Mouse (Mus musculus) spleen, postnatal 0 days (tissue): ENCODE measurements around the gene Cyp2d22. TPM values are rescaled to one million over a fixed set of nuclear protein-coding genes. Genes with fewer than 3 reads are reported as not detected.

ENCODE experiments used
- polyA plus RNA-seq: library from polyadenylated mRNA; unstranded; fragments of >200 nt; fragmentation: Nextera tagmentation; extraction: Ambion mirVana; gene quantifications from 2 replicates; pipeline ENCODE4 v1.2.1, GENCODE M21; 2015

Cyp2d22 gene
- polyA plus RNA-seq = 2.9 and 5.0 TPM in 2 replicates

GRCm38 (mm10) chr15:82379871-82380713, at the start of gene Cyp2d22:
Cyp2d22 (minus strand) TSS chr15:82380260.

GRCm38 (mm10) chr15:82406981-82407380, 26.9 kb upstream of the Cyp2d22 start, which contains the start of gene Cyp2d10:
Cyp2d10 (minus strand) TSS chr15:82407195.

GRCm38 (mm10) chr15:82393922-82394321, 13.9 kb upstream of the Cyp2d22 start, which contains the start of gene Cyp2d11:
Cyp2d11 (minus strand) TSS chr15:82394022.

GRCm38 (mm10) chr15:82354126-82354945, 25.7 kb downstream of the Cyp2d22 start, which contains the start of gene Ndufa6:
Ndufa6 (minus strand) TSS chr15:82354322.

GRCm38 (mm10) chr15:82338593-82339112, 41.4 kb downstream of the Cyp2d22 start, which contains the start of the genes Naga, Pheta2 and Smdt1:
Naga (minus strand) TSS chr15:82338925.
Pheta2 (plus strand) TSS chr15:82338942.
Smdt1 (plus strand) TSS chr15:82338959.

Other genes starting within 250 kb of the Cyp2d22 start
- 40.3 and 43.2 TPM in 2 replicates for gene Srebf2, start 233.1 kb downstream of the Cyp2d22 start, polyA plus RNA-seq
- 0.25 and 0.38 TPM in 2 replicates for gene Shisa8, start 167.4 kb downstream of the Cyp2d22 start, polyA plus RNA-seq
- 2.4 and 3.2 TPM in 2 replicates for gene Tnfrsf13c, start 155.9 kb downstream of the Cyp2d22 start, polyA plus RNA-seq
- gene Cenpm, start 135.5 kb downstream of the Cyp2d22 start, polyA plus RNA-seq = 57.7 and 58.3 TPM in 2 replicates
- not detected in 2 replicates for gene 1500009C09Rik, start 127.9 kb downstream of the Cyp2d22 start, polyA plus RNA-seq
- gene Sept3, start 105.4 kb downstream of the Cyp2d22 start, polyA plus RNA-seq = 0.18 and 0.21 TPM in 2 replicates
- gene Wbp2nl, start 81.3 kb downstream of the Cyp2d22 start, polyA plus RNA-seq = 0.19 TPM in 1 of 2 replicates, not detected in the other
- gene Naga, start 41.3 kb downstream of the Cyp2d22 start, polyA plus RNA-seq = 34.6 and 38.5 TPM in 2 replicates
- gene Pheta2, start 41.3 kb downstream of the Cyp2d22 start, polyA plus RNA-seq = 44.6 and 47.0 TPM in 2 replicates
- gene Smdt1, start 41.3 kb downstream of the Cyp2d22 start, polyA plus RNA-seq = 179 and 183 TPM in 2 replicates
- 316 and 318 TPM in 2 replicates for gene Ndufa6, start 25.9 kb downstream of the Cyp2d22 start, polyA plus RNA-seq
- not detected in 2 replicates for gene Cyp2d11, start 13.8 kb upstream of the Cyp2d22 start, polyA plus RNA-seq
- gene Cyp2d10, start 26.9 kb upstream of the Cyp2d22 start, polyA plus RNA-seq = 0.16 and 0.40 TPM in 2 replicates
- 0.43 TPM in 1 of 2 replicates, not detected in the other for gene Cyp2d9, start 53.2 kb upstream of the Cyp2d22 start, polyA plus RNA-seq
- not detected in 2 replicates for gene Cyp2d12, start 174.8 kb upstream of the Cyp2d22 start, polyA plus RNA-seq
- not detected in 2 replicates for gene Cyp2d34, start 240.7 kb upstream of the Cyp2d22 start, polyA plus RNA-seq